Mouse (Mus musculus) forebrain, embryonic 15.5 days (tissue): ENCODE data around the gene Arih1. TPM values are rescaled to one million over a fixed set of nuclear protein-coding genes. Genes with fewer than 3 reads are reported as not detected.
"Not testable (repeated sequence)": the region's sequence is repeated elsewhere in the genome, so short reads cannot be mapped to it uniquely, and the experiment has no call there.

Source experiments
- ATAC-seq: fragments of 200-750 bp; cut with Nextera tagmentation; replicated peaks from 2 replicates; pipeline ENCODE4 v1.8.0; 2017; ENCODE audit warnings: mild to moderate bottlenecking, moderate TSS enrichment, moderate library complexity
- H3K27ac ChIP-seq: fragments of 300-500 bp; sonication (generic); replicated peaks from 2 replicates; pipeline ENCODE4 v1.5.1; 2015; ENCODE audit warnings: mild to moderate bottlenecking, inconsistent platforms
- H3K27me3 ChIP-seq: fragments of 300-500 bp; sonication (generic); 2 replicates; pipeline ENCODE4 v1.6.1; 2015; ENCODE audit warnings: inconsistent platforms
- H3K36me3 ChIP-seq: fragments of 300-500 bp; sonication (generic); 2 replicates; pipeline ENCODE4 v1.6.1; 2015; ENCODE audit warnings: mild to moderate bottlenecking, inconsistent platforms
- H3K4me1 ChIP-seq: fragments of 300-500 bp; sonication (generic); 2 replicates; pipeline ENCODE4 v1.6.1; 2015; ENCODE audit warnings: inconsistent platforms
- H3K4me2 ChIP-seq: fragments of 300-500 bp; sonication (generic); replicated peaks from 2 replicates; pipeline ENCODE4 v1.6.1; 2015; ENCODE audit warnings: mild to moderate bottlenecking, inconsistent platforms
- H3K4me3 ChIP-seq: fragments of 300-500 bp; sonication (generic); 2 replicates; pipeline ENCODE4 v1.5.1; 2015; ENCODE audit warnings: mild to moderate bottlenecking, inconsistent platforms
- H3K9ac ChIP-seq: fragments of 300-500 bp; sonication (generic); replicated peaks from 2 replicates; pipeline ENCODE4 v1.6.1; 2015; ENCODE audit warnings: mild to moderate bottlenecking, inconsistent platforms
- H3K9me3 ChIP-seq: fragments of 300-500 bp; sonication (generic); 2 replicates; pipeline ENCODE4 v1.6.1; 2016; ENCODE audit warnings: inconsistent platforms
- WGBS: fragments of 180-500 bp; shearing (Covaris S2); methylation state at CpG from one replicate; pipeline ENCODE4 v1.1.7; 2015; ENCODE audit warnings: mixed read lengths; 5-methylcytosine and 5-hydroxymethylcytosine counted together
- polyA plus RNA-seq: library from polyadenylated mRNA; unstranded; fragments of >200 nt; fragmentation: Nextera tagmentation; extraction: Ambion mirVana; gene quantifications from 2 replicates; pipeline ENCODE4 v1.2.1, GENCODE M21; 2015

The Arih1 gene
- polyA plus RNA-seq, 1 experiment from 2014 or later, result 18.8 TPM

DNA sequence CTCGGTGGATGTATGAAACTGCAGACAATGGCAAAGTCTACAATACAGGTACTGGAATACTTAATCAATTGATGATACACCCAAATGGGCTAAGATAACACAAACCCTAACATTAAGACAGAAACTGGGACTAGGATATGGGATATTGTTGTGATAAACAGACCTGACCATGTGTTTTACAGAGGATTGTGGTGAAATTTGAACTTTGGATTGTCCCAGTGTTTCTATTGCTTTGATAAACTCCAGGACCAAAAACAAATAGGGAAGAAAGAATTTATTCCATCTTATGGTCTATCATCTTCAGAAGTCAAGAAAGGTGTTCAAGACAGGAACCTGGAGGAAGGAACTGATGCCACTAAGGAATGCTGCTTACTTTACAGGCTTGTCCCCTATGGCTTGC lies 28.7 kb downstream of the Arih1 start:
- Histone ChIP-seq H3K9me3 (no peaks in the 10 kb centered on the region), H3K9ac (no peak overlapping the region), H3K4me2 (no peak overlapping the region), H3K4me3 (no peak overlapping the region), H3K27ac (no peak overlapping the region), H3K36me3 (no peaks in the 10 kb centered on the region), H3K4me1 (no peaks in the 10 kb centered on the region), H3K27me3 (no peaks in the 10 kb centered on the region)
- ATAC-seq, result no peak
- 90% methylated on average over 1 of the region's 1 CpGs for WGBS

DNA sequence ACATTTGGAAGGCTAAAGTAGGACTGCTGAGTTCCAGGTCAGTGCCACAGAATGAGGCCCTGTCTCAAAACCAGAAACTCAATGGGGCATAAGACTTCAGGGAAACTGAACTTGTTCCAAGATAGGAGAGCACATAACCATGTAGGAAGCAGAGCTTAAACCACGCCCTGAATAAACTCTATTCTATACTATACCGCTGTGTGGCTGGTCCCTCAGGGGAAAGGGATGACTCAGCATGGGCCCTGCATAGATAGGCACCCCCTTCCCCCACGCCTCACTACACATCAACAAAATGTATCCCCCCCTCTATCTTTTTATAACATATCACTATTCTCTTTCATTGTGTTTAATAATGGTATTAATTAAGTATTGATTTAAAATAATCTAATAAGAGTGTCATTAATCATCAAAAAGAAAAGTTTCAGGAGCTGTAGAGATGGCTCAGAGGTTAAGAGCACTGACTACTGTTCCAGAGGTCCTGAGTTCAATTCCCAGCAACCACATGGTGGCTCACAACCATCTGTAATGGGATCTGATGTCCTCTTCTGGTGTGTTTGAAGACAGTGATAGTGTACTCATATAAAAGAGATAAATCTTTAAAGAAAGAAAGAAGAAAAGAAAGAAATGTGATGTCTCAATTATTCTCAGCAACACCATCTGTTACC lies 30.9 kb downstream of the Arih1 start:
- H3K27me3 ChIP-seq, result no peaks in the 10 kb centered on the region
- no peaks in the 10 kb centered on the region for H3K9me3 ChIP-seq
- no peak for ATAC-seq
- no peaks in the 10 kb centered on the region for H3K36me3 ChIP-seq
- no peak overlapping the region for H3K4me2 ChIP-seq
- no peak overlapping the region for H3K4me3 ChIP-seq
- no peaks in the 10 kb centered on the region for H3K4me1 ChIP-seq
- no peak overlapping the region for H3K27ac ChIP-seq
- no peak overlapping the region for H3K9ac ChIP-seq
- WGBS, result 78% methylated on average over 3 of the region's 3 CpGs

DNA sequence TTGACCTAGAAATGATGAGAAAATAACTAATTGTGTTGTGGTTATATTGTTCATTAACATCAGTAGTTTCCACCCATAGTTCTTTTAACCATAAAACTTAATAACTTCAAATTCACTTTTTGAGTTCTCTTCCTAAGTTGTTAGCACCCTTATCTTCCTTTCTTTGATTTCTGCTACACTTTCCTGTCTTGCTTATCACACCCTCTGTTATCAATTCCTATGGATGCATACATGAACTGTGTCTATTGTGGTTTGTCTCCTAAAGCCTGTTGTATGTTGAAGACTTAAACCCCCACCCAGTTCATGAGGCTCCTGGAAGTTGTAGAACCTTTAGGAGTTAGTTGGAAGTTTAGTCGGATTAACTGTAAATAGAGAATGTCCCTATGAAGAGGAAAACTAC lies 52.7 kb downstream of the Arih1 start:
- H3K36me3 ChIP-seq, result peaks cover 15% of the 10 kb centered on the region
- WGBS, result 95% methylated on average over 1 of the region's 1 CpGs
- no peak overlapping the region for H3K4me3 ChIP-seq
- ATAC-seq, result no peak
- H3K27me3 ChIP-seq, result no peaks in the 10 kb centered on the region
- H3K9ac ChIP-seq, result no peak overlapping the region
- H3K27ac ChIP-seq, result no peak overlapping the region
- no peaks in the 10 kb centered on the region for H3K9me3 ChIP-seq
- no peak overlapping the region for H3K4me2 ChIP-seq
- no peaks in the 10 kb centered on the region for H3K4me1 ChIP-seq

DNA sequence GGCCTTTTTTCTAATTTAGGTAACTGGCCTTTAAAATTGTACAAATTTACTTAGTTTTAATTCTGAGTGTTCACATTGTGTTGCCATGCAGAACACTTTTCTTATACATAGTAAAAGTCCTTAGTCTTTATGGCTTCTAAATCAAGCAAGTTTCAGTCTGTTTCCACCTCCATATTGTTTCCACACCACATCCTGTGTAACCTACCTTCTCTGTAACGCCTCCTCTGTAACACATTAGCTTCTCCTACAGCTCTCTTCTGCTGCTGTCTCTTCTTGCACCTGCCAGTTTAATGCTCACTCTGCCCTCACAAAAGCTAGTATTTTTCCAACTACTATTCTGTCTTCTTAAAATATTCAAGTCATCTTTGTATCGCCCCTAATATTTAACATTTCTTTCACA lies 54.8 kb downstream of the Arih1 start:
- Histone ChIP-seq H3K9me3 (no peaks in the 10 kb centered on the region), H3K27me3 (no peaks in the 10 kb centered on the region), H3K27ac (no peak overlapping the region), H3K4me3 (no peak overlapping the region), H3K4me1 (no peaks in the 10 kb centered on the region), H3K4me2 (no peak overlapping the region), H3K9ac (no peak overlapping the region), H3K36me3 (peaks cover 18% of the 10 kb centered on the region)
- 92% methylated on average over 2 of the region's 2 CpGs for WGBS
- no peak for ATAC-seq

DNA sequence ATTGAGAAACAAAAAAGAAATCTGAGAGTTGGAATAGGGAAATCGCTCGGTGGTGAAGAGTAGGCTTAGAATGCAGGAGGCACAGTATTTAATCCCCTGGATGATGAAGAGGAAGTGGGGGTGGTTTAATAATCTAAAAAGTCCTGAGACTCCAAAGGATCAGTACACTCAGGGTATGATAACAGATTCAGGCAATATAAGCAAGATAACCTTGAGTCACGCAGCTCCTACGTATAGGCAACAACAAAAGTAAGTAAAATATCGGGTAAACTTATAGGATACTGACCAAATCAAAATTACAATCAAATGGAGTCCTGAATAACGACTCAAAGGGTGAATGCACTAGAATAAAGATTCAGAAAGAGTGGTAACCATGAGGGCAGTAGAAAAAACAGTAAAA lies 65.9 kb downstream of the Arih1 start:
- Histone ChIP-seq H3K4me1 (no peaks in the 10 kb centered on the region), H3K36me3 (no peaks in the 10 kb centered on the region), H3K27ac (no peak overlapping the region), H3K4me3 (no peak overlapping the region), H3K27me3 (no peaks in the 10 kb centered on the region), H3K9me3 (no peaks in the 10 kb centered on the region), H3K9ac (no peak overlapping the region), H3K4me2 (no peak overlapping the region)
- 89% methylated on average over 6 of the region's 6 CpGs for WGBS
- ATAC-seq, result no peak

DNA sequence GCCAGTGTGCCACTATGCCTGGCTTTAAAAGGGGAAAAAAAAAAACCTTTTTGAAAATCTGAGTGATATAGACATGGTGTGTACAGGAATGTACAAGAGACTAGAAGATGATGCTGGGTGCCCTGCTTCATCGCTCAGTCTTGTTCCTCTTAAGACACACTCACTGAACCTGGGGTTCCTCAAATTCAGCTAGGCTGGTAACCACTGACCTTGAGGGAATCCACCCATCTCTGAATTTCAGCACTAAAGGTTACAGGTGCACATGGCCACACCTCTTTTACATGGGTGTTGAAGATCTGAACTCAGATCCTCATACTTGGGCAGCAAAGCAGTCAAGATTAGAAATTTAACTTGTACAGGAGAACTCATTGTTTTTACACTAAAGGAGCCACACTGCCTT lies 79.1 kb downstream of the Arih1 start:
- WGBS, result 100% methylated on average over 1 of the region's 1 CpGs
- no peak overlapping the region for H3K4me3 ChIP-seq
- no peaks in the 10 kb centered on the region for H3K4me1 ChIP-seq
- no peaks in the 10 kb centered on the region for H3K27me3 ChIP-seq
- H3K9ac ChIP-seq, result no peak overlapping the region
- H3K4me2 ChIP-seq, result no peak overlapping the region
- no peak overlapping the region for H3K27ac ChIP-seq
- no peaks in the 10 kb centered on the region for H3K9me3 ChIP-seq
- no peak for ATAC-seq
- peaks cover 19% of the 10 kb centered on the region for H3K36me3 ChIP-seq

DNA sequence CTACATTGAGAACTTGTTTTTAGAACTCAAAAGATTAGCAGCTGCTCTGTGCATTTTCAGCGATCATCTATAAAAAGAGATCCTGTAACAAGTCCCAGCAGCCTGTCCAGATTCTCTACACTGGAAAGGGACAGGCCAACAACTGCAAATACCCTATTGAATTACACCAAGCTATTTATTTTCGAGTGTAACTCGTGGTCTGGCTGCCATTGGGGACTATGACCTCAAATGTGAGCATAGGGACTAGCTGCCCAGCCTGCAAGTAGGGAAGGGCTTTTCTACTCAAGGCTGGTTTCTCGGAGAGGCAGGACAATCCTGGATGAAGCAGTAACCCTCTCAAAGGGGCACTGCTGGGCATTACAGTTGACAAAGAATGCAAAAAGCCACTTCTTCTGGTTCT lies 97.3 kb downstream of the Arih1 start:
- H3K9me3 ChIP-seq, result no peaks in the 10 kb centered on the region
- H3K36me3 ChIP-seq, result peaks cover 34% of the 10 kb centered on the region
- ATAC-seq, result no peak
- no peaks in the 10 kb centered on the region for H3K27me3 ChIP-seq
- no peaks in the 10 kb centered on the region for H3K4me1 ChIP-seq
- no peak overlapping the region for H3K4me3 ChIP-seq
- WGBS, result 93% methylated on average over 4 of the region's 4 CpGs
- H3K4me2 ChIP-seq, result no peak overlapping the region
- H3K9ac ChIP-seq, result no peak overlapping the region
- H3K27ac ChIP-seq, result no peak overlapping the region

DNA sequence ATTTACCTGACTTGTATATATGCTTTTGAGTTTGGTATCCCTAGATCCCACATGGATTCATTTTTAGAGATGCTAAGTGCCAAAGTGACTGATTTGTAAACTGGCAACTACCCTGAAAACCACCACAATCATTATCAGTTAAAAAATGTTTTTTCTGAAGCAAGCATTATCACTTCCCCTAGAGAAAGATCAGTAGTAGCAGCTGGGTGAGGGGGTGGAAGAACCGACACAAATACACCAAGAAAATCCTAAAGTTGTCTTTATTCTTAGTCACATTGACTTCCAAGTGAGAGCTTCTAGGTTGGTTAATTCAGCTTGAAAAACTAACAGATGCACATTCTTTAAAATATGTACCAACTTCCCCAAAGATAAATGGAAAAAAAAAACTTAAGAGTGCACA lies 98.1 kb downstream of the Arih1 start:
- H3K4me1 ChIP-seq, result no peaks in the 10 kb centered on the region
- WGBS, result 86% methylated on average over 1 of the region's 1 CpGs
- H3K4me3 ChIP-seq, result no peak overlapping the region
- H3K9ac ChIP-seq, result no peak overlapping the region
- no peak overlapping the region for H3K4me2 ChIP-seq
- no peaks in the 10 kb centered on the region for H3K9me3 ChIP-seq
- H3K27me3 ChIP-seq, result no peaks in the 10 kb centered on the region
- no peak overlapping the region for H3K27ac ChIP-seq
- H3K36me3 ChIP-seq, result peaks cover 28% of the 10 kb centered on the region
- no peak for ATAC-seq

DNA sequence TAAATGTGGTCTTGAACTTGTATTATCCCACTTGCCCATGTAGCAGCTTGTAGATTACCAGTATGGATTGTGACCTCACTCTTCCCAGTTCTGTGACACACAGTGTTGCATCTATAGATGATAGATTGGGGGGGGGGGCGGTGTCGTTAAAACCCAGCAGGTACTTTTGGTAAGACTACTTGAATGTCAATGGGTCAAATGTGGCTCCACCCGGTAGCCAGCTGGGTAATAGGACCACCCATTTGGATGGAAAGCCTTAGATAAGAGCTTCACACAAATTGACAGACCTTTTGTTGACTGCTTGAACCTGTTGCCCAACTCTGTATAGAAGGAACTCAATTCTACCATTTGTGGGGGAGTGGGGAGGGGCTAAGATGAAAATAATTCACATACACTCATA lies 99.0 kb downstream of the Arih1 start:
- Histone ChIP-seq H3K4me1 (no peaks in the 10 kb centered on the region), H3K27me3 (no peaks in the 10 kb centered on the region), H3K4me3 (no peak overlapping the region), H3K36me3 (peaks cover 20% of the 10 kb centered on the region), H3K4me2 (no peak overlapping the region), H3K27ac (no peak overlapping the region), H3K9ac (no peak overlapping the region), H3K9me3 (no peaks in the 10 kb centered on the region)
- 55% methylated on average over 3 of the region's 3 CpGs for WGBS
- ATAC-seq, result no peak

DNA sequence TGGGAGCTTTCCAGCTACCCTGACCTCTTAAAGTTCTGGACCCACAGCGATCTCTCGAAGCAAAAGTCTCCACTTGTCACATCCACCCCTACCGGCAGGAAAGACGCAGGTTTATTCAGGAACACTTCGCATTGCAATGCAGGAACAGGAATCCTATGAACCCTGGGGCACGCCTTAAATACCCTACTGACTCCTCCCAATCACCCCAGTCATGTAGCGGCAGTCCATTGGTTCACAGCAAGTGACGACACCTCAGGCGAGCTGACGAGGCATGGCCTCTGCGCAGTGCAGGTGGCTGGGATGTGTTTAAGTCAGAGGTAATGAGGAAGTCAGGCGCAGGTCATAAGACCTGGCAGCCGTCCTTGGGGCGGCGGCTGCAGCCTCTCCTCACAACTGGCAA lies 110.8 kb downstream of the Arih1 start:
- Histone ChIP-seq H3K4me1 (no peaks in the 10 kb centered on the region), H3K4me2 (no peak overlapping the region), H3K27ac (no peak overlapping the region), H3K9ac (no peak overlapping the region), H3K9me3 (no peaks in the 10 kb centered on the region), H3K36me3 (no peaks in the 10 kb centered on the region), H3K4me3 (no peak overlapping the region), H3K27me3 (no peaks in the 10 kb centered on the region)
- WGBS, result 94% methylated on average over 15 of the region's 15 CpGs
- no peak for ATAC-seq

DNA sequence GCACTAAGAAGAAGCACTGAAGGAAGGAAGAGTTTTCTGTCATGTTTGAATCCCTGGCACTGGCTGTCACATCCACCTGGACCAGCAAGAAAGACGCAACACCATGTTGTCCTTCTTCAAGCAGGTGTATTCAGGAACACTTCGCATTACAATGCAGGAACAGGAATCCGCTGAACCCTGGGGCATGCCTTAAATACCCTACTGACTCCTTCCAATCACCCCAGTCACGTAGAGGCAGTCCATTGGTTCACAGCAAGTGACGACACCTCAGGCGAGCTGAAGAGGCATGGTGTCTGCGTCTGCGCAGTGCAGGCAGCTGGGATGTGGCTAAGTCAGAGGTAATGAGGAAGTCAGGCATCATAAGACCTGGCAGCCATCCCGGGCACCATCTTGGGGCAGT lies 116.8 kb downstream of the Arih1 start:
- Histone ChIP-seq H3K36me3 (no peaks in the 10 kb centered on the region), H3K27me3 (no peaks in the 10 kb centered on the region), H3K4me3 (no peak overlapping the region), H3K4me1 (no peaks in the 10 kb centered on the region), H3K27ac (no peak overlapping the region), H3K9ac (no peak overlapping the region), H3K4me2 (no peak overlapping the region), H3K9me3 (no peaks in the 10 kb centered on the region)
- no peak for ATAC-seq
- 92% methylated on average over 9 of the region's 9 CpGs for WGBS

DNA sequence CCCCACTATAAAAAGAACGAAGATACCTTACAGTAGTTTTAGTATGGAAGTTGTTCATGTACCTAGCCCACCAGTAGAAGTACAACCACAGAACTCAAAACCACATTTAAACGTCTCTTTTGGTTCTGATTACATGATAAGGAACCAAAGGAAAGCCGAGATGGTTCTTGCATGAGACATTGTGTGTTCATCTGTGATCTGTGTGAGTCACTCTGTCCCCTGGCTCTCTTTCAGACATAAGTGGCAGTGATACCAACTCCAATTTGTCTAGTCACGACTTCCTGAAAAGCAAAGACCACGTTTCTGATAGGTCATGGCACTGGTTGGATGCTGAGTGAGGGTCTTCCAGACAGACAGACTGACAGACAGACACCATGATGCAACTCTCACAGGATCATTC lies 117.2 kb downstream of the Arih1 start:
- H3K4me1 ChIP-seq, result no peaks in the 10 kb centered on the region
- no peaks in the 10 kb centered on the region for H3K27me3 ChIP-seq
- H3K4me2 ChIP-seq, result no peak overlapping the region
- H3K27ac ChIP-seq, result no peak overlapping the region
- no peak for ATAC-seq
- no peak overlapping the region for H3K9ac ChIP-seq
- 86% methylated on average over 5 of the region's 5 CpGs for WGBS
- H3K36me3 ChIP-seq, result no peaks in the 10 kb centered on the region
- no peak overlapping the region for H3K4me3 ChIP-seq
- H3K9me3 ChIP-seq, result no peaks in the 10 kb centered on the region

DNA sequence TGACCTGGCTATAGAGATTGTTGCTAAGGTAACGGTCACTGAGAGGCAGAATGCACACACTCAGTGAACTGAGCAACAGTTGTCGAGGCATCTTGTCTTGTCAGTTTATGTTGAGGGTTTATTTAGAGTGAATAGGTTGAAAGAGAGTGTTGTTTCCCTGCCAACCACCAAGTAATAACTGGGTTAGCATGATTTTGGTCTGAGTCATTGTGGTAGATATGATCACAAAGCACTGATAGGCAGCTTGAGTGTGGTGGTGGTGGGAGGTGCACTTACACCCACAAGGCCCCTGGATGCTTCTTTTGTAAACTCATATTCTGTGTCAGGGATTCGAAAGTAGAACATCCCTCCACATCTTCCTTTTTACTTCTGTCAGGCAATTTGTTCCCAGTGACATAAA lies 125.9 kb downstream of the Arih1 start:
- not testable (repeated sequence) for H3K4me3 ChIP-seq, H3K27me3 ChIP-seq, H3K9me3 ChIP-seq, H3K9ac ChIP-seq, H3K27ac ChIP-seq, H3K4me1 ChIP-seq, ATAC-seq, H3K36me3 ChIP-seq, H3K4me2 ChIP-seq
- 50% methylated on average over 2 of the region's 3 CpGs for whole genome bisulfite sequencing
